Comparison of ENCODE assay signal across 7 mouse cellular contexts in genomic region chr4:126556809-126557711, GRCm38 (mm10). TPM values are rescaled to one million over a fixed set of nuclear protein-coding genes. Genes with fewer than 3 reads are reported as not detected.
DNase-seq lines count a peak whose midpoint lies in the region; ATAC-seq lines count a peak whose summit lies in the region.

Clspn (plus strand) TSS chr4:126556935.

- peak; percentile 80 for DNase-seq in adrenal gland, adult 8-10 months
- DNase-seq in embryo, embryonic 10.5 days (ENCODE audit: low spot score) = peak; percentile 95
- DNase-seq in gastrocnemius, postnatal 14 days = peak; percentile 90
- peak; percentile 91 for DNase-seq in left cerebral cortex, postnatal 4 days
- peak; percentile 99 for DNase-seq in midbrain, embryonic 11.5 days (ENCODE audit: low spot score, missing footprints)
- peak; percentile 61 for DNase-seq in skeletal muscle tissue, adult 2 months (ENCODE audit: low read depth, low spot score)

- peak within 1 kb of the TSS; percentile 73 for H3K4me2 ChIP-seq in midbrain, embryonic 11.5 days

- peak within 1 kb of the TSS; percentile 67 for H3K4me3 ChIP-seq in midbrain, embryonic 11.5 days (ENCODE audit: low read depth, low read length)

- ATAC-seq in inflammation-experienced regulatory T-cells, adult 6 months = peak; percentile 99
- ATAC-seq in midbrain, embryonic 11.5 days (ENCODE audit: low FRiP score) = peak; percentile 99

- peaks cover 10% of the 10 kb centered on the region for H3K4me1 ChIP-seq in midbrain, embryonic 11.5 days (ENCODE audit: control insufficient read depth, insufficient read depth, low read length)

- H3K36me3 ChIP-seq in midbrain, embryonic 11.5 days (ENCODE audit: control insufficient read depth, insufficient read depth, low read length) = peaks cover 6% of the 10 kb centered on the region; the same call in 1 of the 2 replicates

- H3K27me3 ChIP-seq in midbrain, embryonic 11.5 days (ENCODE audit: control insufficient read depth, insufficient read depth, low read length) = no peaks in the 10 kb centered on the region

- peak within 1 kb of the TSS; percentile 59 for H3K27ac ChIP-seq in midbrain, embryonic 11.5 days (ENCODE audit: low read depth, low read length)

- intact Hi-C loops in gastrocnemius, postnatal 14 days (cut with DNase I; ENCODE audit: low total_unique reads) = loop anchor here (10.0 kb wide), 1 partner anchor 278 kb away; no protein-coding TSS in a partner anchor
- intact Hi-C loops in left cerebral cortex, postnatal 4 days (cut with DNase I) = loop anchor here (10.0 kb wide), 2 partner anchors 288 to 768 kb away; no protein-coding TSS in a partner anchor

- H3K9ac ChIP-seq in midbrain, embryonic 11.5 days (ENCODE audit: low read length) = peak within 1 kb of the TSS; percentile 78

- no peaks in the 10 kb centered on the region for H3K9me3 ChIP-seq in midbrain, embryonic 11.5 days (ENCODE audit: control insufficient read depth, low read length)

- 1% methylated on average over 54 of the region's 54 CpGs for WGBS in midbrain, embryonic 11.5 days

RNA-seq across cellular contexts. Expression of gene Clspn, which starts in this region (rescaled TPM):
- total RNA-seq in adrenal gland, adult 8-10 months (2022) = 1 to 10 TPM in 3 of 4 experiments, under 1 TPM in 1; 0.44 to 1.8 (median 1.0) TPM
- 1 to 10 TPM; 2.1 to 2.5 TPM for total RNA-seq in gastrocnemius, postnatal 14 days (2021)
- 10 to 100 TPM in 1 of 3 experiments, 1 to 10 TPM in 2; 2.4 to 30.1 (median 2.6) TPM for polyA plus RNA-seq in inflammation-experienced regulatory T-cells, adult 6 months (2017; shearing (Covaris generic))
- 1 to 10 TPM; 4.2 TPM for total RNA-seq in left cerebral cortex, postnatal 4 days (2021)
- 50.4 and 54.4 TPM in 2 replicates for polyA plus RNA-seq in midbrain, embryonic 11.5 days (2014; fragmentation: Nextera tagmentation; extraction: Ambion mirVana)

Comparison
In these comparisons a context has a peak if more than half of its experiments do, and no peak if none do; other contexts are left out.
1. Peak in every context shown above with its lines: DNase-seq, ATAC-seq, H3K4me3 ChIP-seq and H3K27ac ChIP-seq.